Mouse (Mus musculus): ENCODE data around the gene Vmn2r27. TPM values are rescaled to one million over a fixed set of nuclear protein-coding genes. Genes with fewer than 3 reads are reported as not detected.

Gene Vmn2r27
- polyA plus RNA-seq (2014; fragmentation: Nextera tagmentation; extraction: Ambion mirVana) = not detected in 2 replicates

DNA sequence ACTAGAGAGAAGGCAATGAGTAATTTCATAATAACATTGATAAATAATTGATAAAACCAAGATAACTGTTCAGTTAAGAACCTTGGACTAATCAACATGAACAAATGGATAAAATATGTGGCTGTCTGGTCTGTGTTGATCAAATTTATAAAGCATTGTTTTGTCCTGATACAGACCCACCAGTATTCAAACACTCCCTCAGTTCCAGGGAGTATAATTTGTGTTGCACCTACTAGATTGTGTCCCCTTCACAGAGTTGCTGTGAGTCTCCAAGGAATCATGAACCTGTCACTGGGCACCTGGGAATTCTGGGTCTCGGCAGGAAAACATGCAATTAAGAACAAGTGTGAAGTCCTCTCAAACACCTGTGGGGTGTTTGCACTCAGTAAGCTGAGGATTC lies at the start of gene Vmn2r27:
Gene Vmn2r27, minus strand, starts transcription at position 101 of the 400 bp plus-strand sequence.
- WGBS = 81% methylated on average over 1 of the region's 1 CpGs
- no peak within 1 kb of the TSS for H3K4me3 ChIP-seq (ENCODE audit: low read depth, low read length)
- no peaks in the 10 kb centered on the region for H3K4me1 ChIP-seq (ENCODE audit: control insufficient read depth, insufficient read depth, low read length)
- H3K9ac ChIP-seq (ENCODE audit: low read length) = no peak within 1 kb of the TSS
- H3K36me3 ChIP-seq (ENCODE audit: control insufficient read depth, insufficient read depth, low read length) = no peaks in the 10 kb centered on the region
- no peaks in the 10 kb centered on the region for H3K9me3 ChIP-seq (replicated peaks; ENCODE audit: control insufficient read depth, low read length)
- no peak within 1 kb of the TSS for H3K27ac ChIP-seq (ENCODE audit: low read depth, low read length)
- no peak for ATAC-seq
- no peak for DNase-seq (ENCODE audit: low spot score)
- H3K27me3 ChIP-seq (replicated peaks; ENCODE audit: control insufficient read depth, insufficient read depth, low read length) = no peaks in the 10 kb centered on the region
- no peak within 1 kb of the TSS for H3K4me2 ChIP-seq (ENCODE audit: low read length)

DNA sequence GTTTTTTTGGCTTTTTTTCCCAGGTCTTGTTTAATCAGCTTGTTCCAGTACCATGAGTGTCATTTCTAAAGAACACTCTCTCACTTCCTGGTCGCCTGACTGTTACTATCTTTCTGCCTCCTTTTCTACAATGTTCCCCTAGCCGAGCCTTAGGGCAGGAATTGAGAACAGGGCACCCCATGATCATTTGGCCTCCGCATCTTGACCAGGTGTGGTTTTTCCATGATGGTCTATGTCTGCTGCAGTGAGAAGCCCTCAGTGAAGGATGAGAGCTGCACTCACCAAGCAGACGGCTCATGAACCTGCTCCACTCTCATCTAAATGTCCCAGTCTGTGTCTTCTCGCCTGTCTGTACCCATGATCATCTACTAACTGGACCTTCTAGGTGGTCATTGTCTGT lies 46.6 kb upstream of the Vmn2r27 start:
- Histone ChIP-seq H3K27me3 (replicated peaks; ENCODE audit: control insufficient read depth, insufficient read depth, low read length) (no peaks in the 10 kb centered on the region), H3K27ac (ENCODE audit: low read depth, low read length) (no peak overlapping the region), H3K4me3 (ENCODE audit: low read depth, low read length) (no peak overlapping the region), H3K4me2 (ENCODE audit: low read length) (no peak overlapping the region), H3K36me3 (ENCODE audit: control insufficient read depth, insufficient read depth, low read length) (no peaks in the 10 kb centered on the region), H3K4me1 (ENCODE audit: control insufficient read depth, insufficient read depth, low read length) (no peaks in the 10 kb centered on the region), H3K9ac (ENCODE audit: low read length) (no peak overlapping the region), H3K9me3 (replicated peaks; ENCODE audit: control insufficient read depth, low read length) (no peaks in the 10 kb centered on the region)
- ATAC-seq (no peak), DNase-seq (ENCODE audit: low spot score) (no peak)
- WGBS = 84% methylated on average over 5 of the region's 5 CpGs

DNA sequence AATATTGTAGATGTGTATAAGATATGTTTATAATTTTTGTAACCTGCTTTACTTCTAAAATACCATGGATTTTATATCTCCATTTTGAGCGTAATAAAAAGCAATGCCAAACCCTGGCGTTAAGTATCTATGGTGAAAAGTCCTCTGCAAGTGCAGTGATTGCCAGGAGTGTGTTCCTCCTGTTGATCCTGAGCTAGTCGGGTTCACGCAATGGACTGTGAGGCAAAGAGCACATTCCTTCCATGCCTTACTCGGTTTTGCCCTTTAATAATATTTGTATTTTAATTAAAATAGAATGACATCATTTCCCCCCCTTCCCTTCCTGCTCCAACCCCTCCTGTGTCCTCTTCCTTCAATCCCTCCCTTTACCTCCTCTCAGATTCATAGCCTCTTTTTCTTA lies 46.0 kb upstream of the Vmn2r27 start:
- Histone ChIP-seq H3K4me1 (ENCODE audit: control insufficient read depth, insufficient read depth, low read length) (no peaks in the 10 kb centered on the region), H3K4me3 (ENCODE audit: low read depth, low read length) (no peak overlapping the region), H3K4me2 (ENCODE audit: low read length) (no peak overlapping the region), H3K27me3 (replicated peaks; ENCODE audit: control insufficient read depth, insufficient read depth, low read length) (no peaks in the 10 kb centered on the region), H3K36me3 (ENCODE audit: control insufficient read depth, insufficient read depth, low read length) (no peaks in the 10 kb centered on the region), H3K27ac (ENCODE audit: low read depth, low read length) (no peak overlapping the region), H3K9me3 (replicated peaks; ENCODE audit: control insufficient read depth, low read length) (no peaks in the 10 kb centered on the region), H3K9ac (ENCODE audit: low read length) (no peak overlapping the region)
- DNase-seq (ENCODE audit: low spot score) (no peak), ATAC-seq (no peak)
- WGBS = 86% methylated on average over 5 of the region's 5 CpGs

DNA sequence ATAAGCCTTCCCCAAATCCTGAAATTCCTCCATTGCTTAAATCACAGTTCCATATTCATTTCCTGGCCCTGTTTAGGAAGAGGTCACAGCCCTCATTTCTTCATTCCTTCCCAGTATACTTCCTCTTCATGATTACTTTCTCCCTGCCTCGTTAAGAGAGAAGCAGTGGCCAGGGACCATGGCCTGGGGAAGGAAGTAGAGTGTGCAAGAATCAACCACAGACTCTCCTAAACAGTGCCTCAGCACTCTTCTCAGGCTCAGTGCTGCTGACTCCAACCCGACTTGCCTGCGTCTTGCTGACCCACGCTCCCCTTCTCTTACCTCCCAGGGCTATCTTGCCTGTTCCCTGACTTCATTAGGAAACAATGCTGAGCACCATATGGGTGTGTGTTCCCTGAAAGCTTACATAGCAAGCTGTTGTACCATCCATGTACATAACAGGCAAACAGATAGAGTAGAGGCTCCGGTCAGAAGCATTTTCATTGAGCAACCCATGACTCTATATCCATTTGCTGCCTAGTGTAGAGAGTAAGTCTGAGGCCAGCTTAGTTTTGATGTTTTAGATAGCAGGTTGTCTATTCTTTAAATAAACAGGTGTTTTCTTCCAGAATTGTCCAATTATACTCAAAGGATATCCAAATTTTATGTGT lies 41.7 kb upstream of the Vmn2r27 start:
- Histone ChIP-seq H3K36me3 (ENCODE audit: control insufficient read depth, insufficient read depth, low read length) (no peaks in the 10 kb centered on the region), H3K4me3 (ENCODE audit: low read depth, low read length) (no peak overlapping the region), H3K27ac (ENCODE audit: low read depth, low read length) (no peak overlapping the region), H3K27me3 (replicated peaks; ENCODE audit: control insufficient read depth, insufficient read depth, low read length) (no peaks in the 10 kb centered on the region), H3K4me2 (ENCODE audit: low read length) (no peak overlapping the region), H3K9me3 (replicated peaks; ENCODE audit: control insufficient read depth, low read length) (no peaks in the 10 kb centered on the region), H3K4me1 (ENCODE audit: control insufficient read depth, insufficient read depth, low read length) (no peaks in the 10 kb centered on the region), H3K9ac (ENCODE audit: low read length) (no peak overlapping the region)
- DNase-seq (ENCODE audit: low spot score) (no peak), ATAC-seq (no peak)
- 74% methylated on average over 5 of the region's 5 CpGs for WGBS

DNA sequence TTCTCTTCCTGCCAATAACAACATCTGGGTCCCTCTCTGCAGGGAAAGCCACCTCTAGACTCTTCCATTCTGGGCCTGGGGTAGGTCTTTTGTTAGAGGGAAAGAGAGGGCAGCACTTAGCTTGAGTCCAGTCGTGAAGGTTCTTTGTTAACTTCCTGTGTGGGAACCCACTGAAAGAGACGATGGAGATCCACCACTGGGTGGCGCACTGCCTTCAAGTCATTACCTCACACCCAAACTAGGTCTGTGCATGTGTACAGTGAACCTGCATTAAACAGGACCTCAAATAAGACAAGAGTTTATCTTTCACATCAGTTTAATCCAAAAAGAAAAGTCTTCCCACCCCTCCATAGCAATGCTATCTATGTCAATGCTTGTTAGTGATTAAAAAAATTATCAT lies 31.0 kb upstream of the Vmn2r27 start:
- H3K9me3 ChIP-seq (replicated peaks; ENCODE audit: control insufficient read depth, low read length) = no peaks in the 10 kb centered on the region
- ATAC-seq (peak; percentile 46; the same call in 1 of the 2 replicates), DNase-seq (ENCODE audit: low spot score) (peak; percentile 70)
- no peak overlapping the region for H3K27ac ChIP-seq (ENCODE audit: low read depth, low read length)
- no peaks in the 10 kb centered on the region for H3K36me3 ChIP-seq (ENCODE audit: control insufficient read depth, insufficient read depth, low read length)
- H3K4me2 ChIP-seq (ENCODE audit: low read length) = no peak overlapping the region
- no peak overlapping the region for H3K9ac ChIP-seq (ENCODE audit: low read length)
- no peaks in the 10 kb centered on the region for H3K4me1 ChIP-seq (ENCODE audit: control insufficient read depth, insufficient read depth, low read length)
- H3K27me3 ChIP-seq (replicated peaks; ENCODE audit: control insufficient read depth, insufficient read depth, low read length) = no peaks in the 10 kb centered on the region
- no peak overlapping the region for H3K4me3 ChIP-seq (ENCODE audit: low read depth, low read length)
- WGBS = 5% methylated on average over 3 of the region's 3 CpGs

DNA sequence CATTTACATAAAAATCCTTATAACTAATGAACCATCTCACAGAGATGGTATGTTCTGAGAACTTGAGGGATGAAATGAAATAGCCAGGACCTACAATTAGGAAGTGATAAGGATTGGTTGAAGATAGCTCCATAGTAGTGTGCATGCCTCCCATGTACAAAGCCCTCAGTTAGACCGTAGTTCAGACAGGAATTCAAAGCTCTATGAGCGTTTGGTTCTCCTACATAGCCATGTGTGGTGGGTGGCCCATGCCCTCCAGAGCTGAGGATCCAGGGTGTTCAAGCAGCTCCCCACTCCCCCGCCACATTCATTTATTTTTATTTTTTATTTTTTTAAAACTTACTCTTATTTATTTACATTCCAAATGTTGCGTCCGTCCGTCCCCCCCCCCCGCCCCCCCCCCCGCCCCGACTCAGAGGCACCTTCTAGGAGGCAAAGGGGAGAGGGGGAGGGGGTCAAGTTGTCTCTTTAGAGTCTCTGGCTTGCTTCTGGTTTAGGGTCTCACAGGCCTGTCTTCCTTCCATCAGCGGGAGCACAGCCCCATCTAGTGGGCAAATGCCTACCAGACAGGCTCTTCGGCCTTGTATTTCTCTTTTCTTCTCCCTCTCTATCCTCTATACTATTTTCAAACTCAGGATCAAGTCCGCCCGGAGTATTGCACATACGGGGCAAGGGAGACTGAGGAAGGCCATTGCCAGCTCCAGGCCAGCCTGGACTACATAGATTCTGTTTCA lies 28.7 kb upstream of the Vmn2r27 start:
- no peaks in the 10 kb centered on the region for H3K9me3 ChIP-seq (replicated peaks; ENCODE audit: control insufficient read depth, low read length)
- H3K36me3 ChIP-seq (ENCODE audit: control insufficient read depth, insufficient read depth, low read length) = no peaks in the 10 kb centered on the region
- 28% methylated on average over 10 of the region's 14 CpGs for WGBS
- H3K4me1 ChIP-seq (ENCODE audit: control insufficient read depth, insufficient read depth, low read length) = no peaks in the 10 kb centered on the region
- ATAC-seq (peak; percentile 87), DNase-seq (ENCODE audit: low spot score) (peak; percentile 90)
- no peak overlapping the region for H3K4me2 ChIP-seq (ENCODE audit: low read length)
- H3K4me3 ChIP-seq (ENCODE audit: low read depth, low read length) = no peak overlapping the region
- H3K27me3 ChIP-seq (replicated peaks; ENCODE audit: control insufficient read depth, insufficient read depth, low read length) = no peaks in the 10 kb centered on the region
- no peak overlapping the region for H3K9ac ChIP-seq (ENCODE audit: low read length)
- H3K27ac ChIP-seq (ENCODE audit: low read depth, low read length) = no peak overlapping the region

DNA sequence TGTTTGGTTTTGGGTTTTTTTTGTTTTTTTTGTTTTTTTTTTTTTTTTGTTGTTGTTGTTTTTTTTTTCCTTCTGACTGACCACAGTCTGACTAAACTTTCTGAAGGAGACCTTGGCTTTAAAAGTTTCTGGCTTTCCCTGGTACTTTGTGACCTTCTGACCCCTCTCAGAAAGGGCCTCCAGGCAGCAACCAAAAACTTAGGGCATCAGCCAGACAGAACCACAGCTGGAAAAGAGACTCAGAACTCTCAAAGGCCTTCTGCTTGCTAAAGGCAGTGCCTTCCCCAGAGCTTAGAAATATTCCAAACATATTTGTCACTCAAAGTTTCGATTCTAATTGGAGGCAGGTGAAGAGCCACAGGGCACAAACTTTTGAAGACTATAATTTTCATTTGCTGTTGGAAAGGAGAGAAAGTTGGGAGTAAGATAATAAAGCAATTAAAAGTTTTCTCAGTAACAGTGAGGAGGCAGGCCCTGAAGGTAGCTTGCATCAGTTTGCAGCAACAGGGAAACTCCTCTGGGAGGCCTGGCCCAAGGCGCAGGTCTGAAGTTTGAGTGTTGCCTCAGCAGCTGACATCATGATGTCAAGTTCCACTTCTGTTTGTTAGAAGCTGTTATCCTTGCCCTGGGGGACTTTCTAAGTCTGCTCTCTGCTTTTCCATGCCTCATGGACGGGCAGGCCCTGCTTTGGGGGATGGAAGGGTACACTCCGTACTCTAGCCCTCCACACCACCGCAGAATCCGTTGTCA lies 24.2 kb upstream of the Vmn2r27 start:
- WGBS = 70% methylated on average over 6 of the region's 6 CpGs
- ATAC-seq (no peak), DNase-seq (ENCODE audit: low spot score) (no peak)
- Histone ChIP-seq H3K9me3 (replicated peaks; ENCODE audit: control insufficient read depth, low read length) (no peaks in the 10 kb centered on the region), H3K27me3 (replicated peaks; ENCODE audit: control insufficient read depth, insufficient read depth, low read length) (no peaks in the 10 kb centered on the region), H3K4me1 (ENCODE audit: control insufficient read depth, insufficient read depth, low read length) (no peaks in the 10 kb centered on the region), H3K36me3 (ENCODE audit: control insufficient read depth, insufficient read depth, low read length) (no peaks in the 10 kb centered on the region), H3K4me3 (ENCODE audit: low read depth, low read length) (no peak overlapping the region), H3K4me2 (ENCODE audit: low read length) (no peak overlapping the region), H3K9ac (ENCODE audit: low read length) (no peak overlapping the region), H3K27ac (ENCODE audit: low read depth, low read length) (no peak overlapping the region)

DNA sequence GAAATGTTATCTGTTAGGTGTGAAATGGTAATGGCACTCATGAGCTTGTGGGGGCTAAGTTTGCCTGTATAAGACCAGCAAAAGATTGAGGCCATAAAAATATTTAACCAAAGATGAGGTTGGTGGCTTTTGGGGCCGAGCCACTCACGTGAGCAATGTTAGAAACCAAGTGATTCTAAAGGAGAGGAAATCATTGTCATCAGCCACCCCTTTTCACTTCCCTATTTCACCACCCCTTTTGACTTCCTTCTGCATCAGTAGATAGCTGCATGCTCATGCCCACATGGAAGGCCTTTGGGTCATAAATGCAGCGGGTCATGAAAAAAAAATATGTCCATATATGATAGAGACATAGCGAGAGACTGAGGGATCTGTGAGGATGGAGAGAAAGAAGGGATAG lies 29.5 kb downstream of the Vmn2r27 start:
- no peaks in the 10 kb centered on the region for H3K9me3 ChIP-seq (replicated peaks; ENCODE audit: control insufficient read depth, low read length)
- no peak overlapping the region for H3K4me3 ChIP-seq (ENCODE audit: low read depth, low read length)
- WGBS = 87% methylated on average over 4 of the region's 4 CpGs
- no peaks in the 10 kb centered on the region for H3K27me3 ChIP-seq (replicated peaks; ENCODE audit: control insufficient read depth, insufficient read depth, low read length)
- no peak overlapping the region for H3K27ac ChIP-seq (ENCODE audit: low read depth, low read length)
- DNase-seq (ENCODE audit: low spot score) (no peak), ATAC-seq (no peak)
- no peaks in the 10 kb centered on the region for H3K36me3 ChIP-seq (ENCODE audit: control insufficient read depth, insufficient read depth, low read length)
- H3K4me2 ChIP-seq (ENCODE audit: low read length) = no peak overlapping the region
- no peak overlapping the region for H3K9ac ChIP-seq (ENCODE audit: low read length)
- no peaks in the 10 kb centered on the region for H3K4me1 ChIP-seq (ENCODE audit: control insufficient read depth, insufficient read depth, low read length)

Measured in forebrain, embryonic 14.5 days (tissue).